Mouse (Mus musculus): Measurements from ENCODE around the gene Lrrc26. TPM values are rescaled to one million over a fixed set of nuclear protein-coding genes. Genes with fewer than 3 reads are reported as not detected.

Gene Lrrc26
- polyA plus RNA-seq, 1 experiment from 2014 or later, result 0.27 TPM

DNA sequence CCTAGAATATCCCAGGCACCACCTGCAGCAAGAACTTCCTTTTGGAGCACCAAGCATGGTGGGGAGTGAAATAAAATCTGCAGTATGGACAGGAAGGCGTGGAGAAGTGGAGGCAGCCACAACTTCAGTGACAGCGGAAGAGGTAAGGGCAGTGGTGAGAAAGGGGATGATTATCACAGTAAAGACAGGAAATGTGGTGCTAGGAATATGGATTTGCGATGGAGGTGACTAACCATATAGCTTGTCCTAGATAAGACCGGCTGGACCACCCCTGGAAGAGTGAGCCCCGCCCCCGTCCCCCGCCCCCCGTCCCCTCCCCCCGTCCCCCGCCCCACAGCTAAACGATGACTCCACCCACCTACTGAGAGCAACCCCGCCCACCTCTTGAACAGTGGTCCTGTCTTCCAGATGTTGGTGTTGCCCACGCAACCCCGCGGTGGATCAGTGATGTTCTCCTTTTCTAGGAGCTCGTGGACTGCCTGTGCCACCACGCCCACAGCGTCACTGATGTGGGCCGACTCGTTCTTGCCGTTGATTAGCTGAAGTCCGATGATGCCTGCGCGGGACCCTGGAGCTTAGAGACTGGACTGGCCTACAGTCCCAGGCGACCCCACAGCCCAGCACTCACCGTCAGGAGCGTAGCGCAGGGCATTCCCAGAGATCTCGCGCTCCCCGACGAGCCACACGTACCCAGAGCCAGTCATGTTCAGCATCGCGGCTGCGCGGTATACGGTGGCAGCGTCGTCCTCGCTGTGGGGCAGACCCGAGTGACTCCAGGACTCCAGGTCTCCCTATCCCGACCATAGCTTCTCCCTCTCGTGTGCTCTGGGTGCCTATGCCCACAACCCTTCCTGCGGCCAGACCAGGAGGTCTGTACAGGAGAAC, 15.2 kb downstream of the Lrrc26 start:
- Histone ChIP-seq H3K9me3 (no peaks in the 10 kb centered on the region), H3K27ac (peak overlapping the region; percentile 65), H3K4me3 (replicated peaks) (peak overlapping the region; percentile 49), H3K4me1 (replicated peaks) (peaks cover 16% of the 10 kb centered on the region), H3K4me2 (replicated peaks) (peak overlapping the region; percentile 79), H3K27me3 (peaks cover 73% of the 10 kb centered on the region), H3K36me3 (no peaks in the 10 kb centered on the region; the same call in 1 of the 2 replicates), H3K9ac (replicated peaks) (peak overlapping the region; percentile 70)
- 2% methylated on average over 44 of the region's 45 CpGs for WGBS
- ATAC-seq, result peak; percentile 94

DNA sequence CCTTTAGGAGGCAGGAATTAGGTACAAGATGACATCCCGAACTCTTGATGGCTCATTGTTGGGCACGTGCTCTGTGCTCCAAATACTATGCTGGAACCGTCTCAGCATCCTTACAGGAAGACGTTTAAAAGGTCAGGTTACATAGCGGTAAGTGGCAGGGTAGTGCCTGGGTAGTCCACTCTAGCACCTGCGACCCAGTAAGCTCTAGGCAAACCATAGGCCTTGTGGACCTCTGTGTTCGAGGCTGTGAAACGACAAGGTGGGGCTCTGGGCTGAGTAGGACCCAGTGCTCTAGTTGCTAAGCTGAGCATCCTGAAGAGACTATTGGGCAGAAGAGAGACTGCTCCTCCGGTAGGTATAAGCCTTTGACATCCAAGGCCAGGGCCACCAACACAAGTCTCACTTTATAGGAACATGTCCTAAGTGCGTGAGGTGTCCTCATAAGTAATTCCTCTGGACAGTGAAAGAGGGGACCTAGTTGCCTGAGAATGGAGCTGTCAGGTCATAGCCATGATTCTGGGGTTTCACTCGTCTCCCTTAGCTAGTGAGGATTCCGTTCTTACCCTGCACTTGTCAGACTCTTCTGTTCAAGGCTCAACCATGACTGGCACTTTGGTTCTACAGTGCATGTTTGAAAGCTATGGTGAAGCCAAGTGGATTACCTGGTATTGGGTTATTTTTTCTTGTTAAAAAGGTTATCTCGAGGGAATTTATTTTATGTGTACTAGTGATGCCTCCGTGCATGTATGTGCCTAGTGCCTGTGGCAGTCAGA, 16.1 kb downstream of the Lrrc26 start:
- Histone ChIP-seq H3K36me3 (peaks cover 6% of the 10 kb centered on the region; the same call in 1 of the 2 replicates), H3K27me3 (peaks cover 82% of the 10 kb centered on the region), H3K4me2 (replicated peaks) (peak overlapping the region; percentile 79), H3K27ac (no peak overlapping the region), H3K4me3 (replicated peaks) (peak overlapping the region; percentile 49), H3K9ac (replicated peaks) (peak overlapping the region; percentile 70), H3K9me3 (no peaks in the 10 kb centered on the region), H3K4me1 (replicated peaks) (peaks cover 16% of the 10 kb centered on the region)
- ATAC-seq, result no peak; the same call in 1 of the 2 replicates
- WGBS, result 48% methylated on average over 14 of the region's 14 CpGs

DNA sequence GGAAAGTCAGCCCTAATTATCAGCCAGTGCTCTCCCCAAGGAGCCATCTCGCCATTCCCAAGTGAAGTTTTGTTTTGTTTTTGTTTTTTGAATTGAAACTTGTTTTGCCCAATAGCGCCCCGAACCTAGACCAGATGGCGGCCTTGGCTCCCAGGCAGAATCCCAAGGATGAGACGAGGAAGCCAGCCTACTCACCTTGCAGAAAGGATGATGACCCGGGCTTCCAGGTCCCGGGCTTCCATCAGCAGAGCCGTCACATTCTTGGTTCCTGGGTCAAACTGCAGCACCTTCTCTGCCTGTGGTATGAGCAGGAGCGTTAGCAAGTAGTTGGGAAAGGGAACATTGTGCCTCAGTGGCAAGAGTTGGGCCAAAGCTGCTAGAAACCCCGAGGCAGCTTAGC, 20.5 kb downstream of the Lrrc26 start:
- Histone ChIP-seq H3K36me3 (peaks cover 17% of the 10 kb centered on the region), H3K27ac (no peak overlapping the region), H3K4me2 (replicated peaks) (no peak overlapping the region), H3K4me1 (replicated peaks) (peaks cover 5% of the 10 kb centered on the region; the same call in 1 of the 2 replicates), H3K4me3 (replicated peaks) (no peak overlapping the region), H3K27me3 (peaks cover 99% of the 10 kb centered on the region), H3K9me3 (no peaks in the 10 kb centered on the region), H3K9ac (replicated peaks) (no peak overlapping the region)
- WGBS, result 58% methylated on average over 10 of the region's 10 CpGs
- ATAC-seq, result no peak

DNA sequence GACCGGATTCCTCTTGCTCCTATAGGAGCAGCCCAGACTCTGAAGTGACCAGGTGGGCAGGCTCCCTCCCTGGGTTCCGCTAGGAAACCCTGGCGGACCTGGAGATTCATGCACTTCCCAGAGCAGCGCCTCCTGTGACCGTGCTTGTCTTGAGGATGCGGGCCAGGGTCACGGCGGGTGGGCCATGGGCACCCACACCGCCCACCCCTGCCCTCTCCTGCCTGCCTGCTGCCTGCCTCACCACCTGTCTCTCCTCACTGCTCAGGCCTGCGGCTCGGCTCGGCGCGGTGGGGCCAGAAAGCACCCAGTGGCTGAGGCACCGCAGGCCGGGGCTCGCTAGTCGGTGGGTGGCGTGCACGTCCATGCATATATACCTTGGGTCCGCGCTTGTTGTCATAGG, 21.3 kb downstream of the Lrrc26 start:
- H3K4me2 ChIP-seq (replicated peaks), result no peak overlapping the region
- no peak for ATAC-seq
- no peak overlapping the region for H3K4me3 ChIP-seq (replicated peaks)
- H3K4me1 ChIP-seq (replicated peaks), result no peaks in the 10 kb centered on the region
- no peak overlapping the region for H3K9ac ChIP-seq (replicated peaks)
- peaks cover 98% of the 10 kb centered on the region for H3K27me3 ChIP-seq
- H3K27ac ChIP-seq, result no peak overlapping the region
- WGBS, result 3% methylated on average over 22 of the region's 22 CpGs
- H3K9me3 ChIP-seq, result no peaks in the 10 kb centered on the region
- peaks cover 17% of the 10 kb centered on the region for H3K36me3 ChIP-seq

DNA sequence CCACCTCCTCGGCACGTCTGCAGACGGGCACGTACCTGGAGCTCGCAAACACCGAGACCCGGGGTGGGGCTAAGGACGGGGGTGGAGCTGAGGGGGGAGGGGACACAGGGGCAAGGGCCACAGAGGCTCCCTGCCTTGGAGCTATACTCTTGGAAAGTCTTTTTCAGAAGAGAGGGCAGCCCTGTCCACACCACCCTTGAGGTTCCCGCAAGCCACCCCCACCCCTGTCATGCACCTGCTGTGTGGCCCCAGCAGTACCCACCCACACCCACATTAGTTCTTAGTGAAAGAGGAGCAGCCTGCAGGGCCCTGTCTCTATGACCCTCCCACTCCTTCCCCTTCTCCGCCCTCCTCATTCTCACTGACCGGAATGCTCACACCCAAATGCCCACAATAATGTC, 21.8 kb downstream of the Lrrc26 start:
- peaks cover 98% of the 10 kb centered on the region for H3K27me3 ChIP-seq
- 8% methylated on average over 11 of the region's 11 CpGs for WGBS
- H3K27ac ChIP-seq, result no peak overlapping the region
- H3K36me3 ChIP-seq, result peaks cover 17% of the 10 kb centered on the region
- no peaks in the 10 kb centered on the region for H3K4me1 ChIP-seq (replicated peaks)
- H3K9me3 ChIP-seq, result no peaks in the 10 kb centered on the region
- no peak for ATAC-seq
- no peak overlapping the region for H3K4me3 ChIP-seq (replicated peaks)
- no peak overlapping the region for H3K4me2 ChIP-seq (replicated peaks)
- H3K9ac ChIP-seq (replicated peaks), result no peak overlapping the region

DNA sequence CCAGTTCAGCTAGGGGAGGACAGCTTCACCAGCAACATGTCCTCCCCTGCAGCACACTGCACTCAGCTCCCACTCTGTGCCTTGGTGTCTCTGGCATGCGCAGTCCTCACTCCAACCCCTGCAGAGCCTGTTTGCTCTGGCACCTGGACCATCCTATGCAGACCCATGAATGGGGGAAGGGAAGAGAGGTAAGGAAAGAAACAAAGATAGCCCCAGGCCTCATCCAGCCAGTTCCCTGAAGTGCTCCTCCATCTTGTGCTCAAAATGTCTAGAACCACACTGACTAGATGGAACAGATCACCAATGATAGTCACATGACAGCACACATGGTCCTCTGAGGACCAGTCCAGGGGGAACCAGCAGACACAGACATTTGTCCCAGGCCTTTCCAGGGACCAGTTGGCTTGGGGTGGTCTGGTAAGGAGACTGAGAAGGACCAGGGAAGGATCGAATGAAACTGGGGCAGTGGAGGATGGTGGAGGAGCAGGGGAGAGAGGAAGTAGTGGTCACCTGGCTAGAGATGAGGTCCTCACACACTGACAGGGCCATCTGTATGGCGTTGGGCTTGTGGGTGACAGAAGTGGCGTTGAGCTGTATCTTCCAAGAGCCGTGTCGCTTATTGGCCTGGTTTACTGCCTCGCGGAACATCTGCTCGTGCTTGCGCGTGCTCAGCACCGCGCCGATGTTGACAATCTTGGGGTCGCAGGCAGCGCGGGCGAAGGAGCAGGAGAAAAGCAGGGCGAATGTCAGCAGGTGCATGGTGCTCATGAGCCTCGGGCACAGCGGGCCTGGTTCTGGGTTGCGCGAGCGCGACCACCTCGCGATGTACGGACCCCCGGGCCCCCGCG, 28.6 kb downstream of the Lrrc26 start:
- peak; percentile 72 for ATAC-seq
- Histone ChIP-seq H3K27ac (peak overlapping the region; percentile 70), H3K4me2 (replicated peaks) (peak overlapping the region; percentile 69), H3K36me3 (peaks cover 1% of the 10 kb centered on the region; the same call in 1 of the 2 replicates), H3K4me3 (replicated peaks) (peak overlapping the region; percentile 55), H3K27me3 (peaks cover 87% of the 10 kb centered on the region), H3K9ac (replicated peaks) (peak overlapping the region; percentile 69), H3K4me1 (replicated peaks) (peaks cover 20% of the 10 kb centered on the region), H3K9me3 (no peaks in the 10 kb centered on the region)
- WGBS, result 7% methylated on average over 31 of the region's 31 CpGs

DNA sequence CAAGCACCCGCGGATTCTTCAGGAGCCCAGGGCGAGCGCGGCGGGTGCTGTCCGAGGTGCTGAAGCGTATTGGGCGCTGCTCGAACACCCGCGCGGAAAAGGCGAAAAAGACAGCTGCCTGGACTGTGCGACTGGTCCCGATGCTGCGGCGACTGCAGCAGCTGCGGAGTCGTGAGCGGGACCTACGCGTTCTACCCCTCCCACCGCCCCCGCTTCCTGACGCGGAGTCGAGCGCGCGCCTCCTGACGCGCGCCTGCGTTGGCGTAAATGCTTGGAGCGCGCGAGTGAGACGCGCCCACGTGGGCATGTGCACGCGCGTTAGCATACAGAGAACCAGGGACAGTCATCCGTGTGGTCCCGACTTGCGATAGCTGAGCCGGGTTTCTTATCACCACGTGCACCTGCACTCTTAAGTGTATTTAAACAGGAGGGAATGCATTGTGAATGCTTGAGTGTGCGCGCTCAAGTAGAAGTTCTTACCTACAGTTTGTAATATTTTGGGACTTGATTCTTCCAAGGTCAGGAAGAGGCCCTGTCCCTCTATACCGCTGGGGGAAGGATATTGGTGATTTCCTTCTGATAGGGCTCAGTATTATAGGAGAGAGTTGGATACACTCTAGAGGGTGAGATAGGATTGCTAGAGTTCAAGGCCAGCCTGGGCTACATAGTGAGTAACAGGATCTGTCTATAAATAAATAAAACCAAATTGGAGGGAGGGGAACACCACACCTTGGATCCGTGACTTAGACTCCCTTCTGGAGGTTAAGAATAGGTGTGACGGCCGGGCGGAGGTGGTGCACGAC, 29.5 kb downstream of the Lrrc26 start, which contains the start of gene Grin1:
Grin1 (minus strand) TSS at position 217 of the 803 bp plus-strand sequence.
- no peaks in the 10 kb centered on the region for H3K36me3 ChIP-seq
- peak within 1 kb of the TSS; percentile 69 for H3K9ac ChIP-seq (replicated peaks)
- peak within 1 kb of the TSS; percentile 70 for H3K27ac ChIP-seq
- peaks cover 20% of the 10 kb centered on the region for H3K4me1 ChIP-seq (replicated peaks)
- WGBS, result 9% methylated on average over 57 of the region's 58 CpGs
- ATAC-seq, result peak; percentile 85
- H3K9me3 ChIP-seq, result no peaks in the 10 kb centered on the region
- peak within 1 kb of the TSS; percentile 69 for H3K4me2 ChIP-seq (replicated peaks)
- H3K4me3 ChIP-seq (replicated peaks), result peak within 1 kb of the TSS; percentile 55
- H3K27me3 ChIP-seq, result peaks cover 79% of the 10 kb centered on the region

DNA sequence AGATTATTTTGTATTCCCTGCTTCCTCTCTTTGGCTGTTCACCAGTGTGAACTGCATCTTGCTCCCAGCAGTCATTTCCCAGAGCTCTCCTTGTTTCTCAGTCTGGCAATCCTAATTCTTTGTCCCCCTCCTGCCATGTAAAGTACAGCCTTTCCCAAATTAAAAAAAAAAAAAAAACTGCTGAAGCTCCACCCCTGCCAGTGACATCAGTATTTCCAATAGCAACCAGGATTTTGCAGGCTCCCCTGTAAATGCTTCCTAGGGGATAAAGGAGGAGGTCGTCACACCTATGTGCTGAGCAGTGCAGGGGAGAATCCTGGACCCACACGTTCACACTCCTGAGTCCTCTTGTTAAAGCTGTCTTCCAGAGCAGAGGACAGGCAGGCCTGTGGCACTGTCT, 30.4 kb downstream of the Lrrc26 start:
- ATAC-seq, result no peak
- Histone ChIP-seq H3K9me3 (no peaks in the 10 kb centered on the region), H3K9ac (replicated peaks) (no peak overlapping the region), H3K27ac (no peak overlapping the region), H3K4me2 (replicated peaks) (no peak overlapping the region), H3K4me3 (replicated peaks) (no peak overlapping the region), H3K36me3 (no peaks in the 10 kb centered on the region), H3K27me3 (peaks cover 75% of the 10 kb centered on the region), H3K4me1 (replicated peaks) (peaks cover 20% of the 10 kb centered on the region)
- WGBS, result 45% methylated on average over 2 of the region's 2 CpGs

DNA sequence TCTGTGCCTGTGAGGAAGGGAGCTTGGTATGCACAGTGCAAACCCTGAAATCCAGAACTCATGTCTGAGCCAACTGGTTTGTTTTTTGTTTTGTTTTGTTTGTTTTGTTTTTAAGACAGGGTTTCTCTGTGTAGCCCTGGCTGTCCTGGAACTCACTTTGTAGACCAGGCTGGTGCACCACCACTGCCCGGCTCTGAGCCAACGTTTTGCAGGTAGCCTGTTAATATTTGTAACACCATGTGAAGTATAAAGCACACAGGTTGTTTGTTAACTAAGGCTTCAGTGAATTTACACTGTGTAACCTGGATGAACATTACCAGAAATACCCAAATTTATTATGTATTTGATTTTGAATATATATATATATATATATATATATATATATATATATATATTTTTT, 36.3 kb downstream of the Lrrc26 start:
- peaks cover 21% of the 10 kb centered on the region for H3K27me3 ChIP-seq
- no peak for ATAC-seq
- no peak overlapping the region for H3K4me3 ChIP-seq (replicated peaks)
- no peaks in the 10 kb centered on the region for H3K9me3 ChIP-seq
- WGBS, result 78% methylated on average over 2 of the region's 2 CpGs
- no peaks in the 10 kb centered on the region for H3K36me3 ChIP-seq
- H3K4me1 ChIP-seq (replicated peaks), result peaks cover under 1% of the 10 kb centered on the region
- H3K4me2 ChIP-seq (replicated peaks), result no peak overlapping the region
- H3K27ac ChIP-seq, result no peak overlapping the region
- H3K9ac ChIP-seq (replicated peaks), result no peak overlapping the region

DNA sequence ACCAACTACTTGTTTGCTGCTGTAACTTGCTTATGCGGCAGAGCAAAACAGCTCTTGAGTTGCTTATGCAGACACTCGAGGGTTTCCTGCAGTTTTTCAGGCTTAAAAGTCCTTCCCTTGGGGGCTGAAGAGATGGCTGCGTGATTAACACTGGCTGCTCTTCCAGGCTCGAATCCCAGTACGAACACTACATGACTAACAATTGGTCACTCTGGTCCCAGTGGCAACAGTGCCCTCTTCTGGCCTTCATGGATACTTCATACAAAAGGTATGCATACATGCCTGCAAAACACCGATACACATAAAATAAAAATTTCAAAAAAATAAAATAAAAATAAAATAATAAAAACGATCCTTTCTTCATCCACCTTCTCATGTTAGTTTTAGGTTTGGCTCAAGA, 38.7 kb downstream of the Lrrc26 start:
- Histone ChIP-seq H3K36me3 (no peaks in the 10 kb centered on the region), H3K27me3 (peaks cover 8% of the 10 kb centered on the region; the same call in 1 of the 2 replicates), H3K9me3 (no peaks in the 10 kb centered on the region), H3K4me2 (replicated peaks) (no peak overlapping the region), H3K4me3 (replicated peaks) (no peak overlapping the region), H3K9ac (replicated peaks) (no peak overlapping the region), H3K27ac (no peak overlapping the region), H3K4me1 (replicated peaks) (peaks cover 13% of the 10 kb centered on the region)
- no peak for ATAC-seq
- 37% methylated on average over 7 of the region's 7 CpGs for WGBS

DNA sequence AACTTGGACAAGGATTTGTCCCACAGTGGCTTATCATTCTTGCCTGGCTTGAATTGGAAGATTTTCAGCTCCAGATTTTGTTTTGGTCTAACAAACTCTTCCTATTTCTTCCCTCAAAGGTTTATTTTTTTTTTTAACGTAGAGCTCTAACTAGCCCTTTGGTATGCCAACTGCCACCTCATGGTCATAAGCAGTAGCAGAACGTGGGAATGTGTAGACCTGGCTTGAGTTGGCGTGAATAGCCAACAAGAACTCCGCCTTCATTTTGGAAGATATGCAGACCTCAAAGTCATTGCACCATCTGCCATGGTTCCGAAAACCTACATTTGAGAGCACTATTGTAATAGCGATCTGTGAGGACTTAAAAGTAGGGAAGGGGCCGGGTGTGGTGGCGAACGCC, 41.8 kb downstream of the Lrrc26 start:
- no peak for ATAC-seq
- no peak overlapping the region for H3K27ac ChIP-seq
- peak overlapping the region; percentile 66 for H3K4me2 ChIP-seq (replicated peaks)
- peak overlapping the region; percentile 90 for H3K9ac ChIP-seq (replicated peaks)
- peaks cover 1% of the 10 kb centered on the region; the same call in 1 of the 2 replicates for H3K27me3 ChIP-seq
- H3K9me3 ChIP-seq, result no peaks in the 10 kb centered on the region
- peak overlapping the region; percentile 94 for H3K4me3 ChIP-seq (replicated peaks)
- 63% methylated on average over 9 of the region's 9 CpGs for WGBS
- peaks cover 28% of the 10 kb centered on the region for H3K36me3 ChIP-seq
- H3K4me1 ChIP-seq (replicated peaks), result peaks cover 30% of the 10 kb centered on the region

Data from midbrain, embryonic 13.5 days (tissue).